Mouse (Mus musculus) spleen, adult 2 months (tissue): ENCODE measurements at regions not wholly inside any gene's neighbourhood (a gene's known extent, or its start where the extent isn't known, plus 50 kb on each side); places are given as distances from the start of the nearest gene placed in this dataset.

Experiments used
- CTCF ChIP-seq: fragments of 200-500 bp; IDR thresholded peaks from 2 replicates; pipeline ENCODE4 v1.5.1; 2011; ENCODE audit warnings: mild to moderate bottlenecking, inconsistent platforms; ENCODE audit not compliant: insufficient read depth, insufficient read length, insufficient replicate concordance; ENCODE audit errors: extremely low read depth
- POLR2A ChIP-seq: fragments of 200-500 bp; IDR thresholded peaks from 2 replicates; pipeline ENCODE4 v1.6.1; 2011; ENCODE audit warnings: low read depth, low read length, inconsistent platforms

DNA sequence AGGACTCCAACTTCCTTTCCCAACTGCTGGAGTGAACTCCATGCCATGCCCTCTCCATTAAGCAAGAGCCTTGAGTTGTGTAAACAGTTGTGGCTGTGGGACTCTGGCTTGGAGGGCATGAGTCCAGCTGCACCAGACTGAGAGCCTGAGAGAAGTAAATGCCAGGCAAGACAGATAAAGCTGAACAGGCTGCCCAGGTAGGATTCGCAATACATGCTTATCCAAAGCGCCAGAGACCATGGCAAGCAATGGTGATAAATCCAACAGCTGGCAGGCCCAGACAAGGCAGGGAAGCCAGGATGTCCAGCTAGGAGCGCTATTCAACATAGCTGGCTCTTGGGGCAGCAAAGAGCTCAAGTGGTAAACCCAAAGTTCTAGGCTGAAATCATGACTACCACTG, 163.1 kb upstream of the Kdm8 start:
- TF ChIP-seq POLR2A (no peak), CTCF (no peak)
